Mouse (Mus musculus) kidney, adult 9 months (tissue): ENCODE data around the gene Cry1.

ENCODE experiments used
- DNase-seq: peaks from one replicate; pipeline ENCODE4 v3.0.0; 2022

The Cry1 gene

GRCm38 (mm10) chr10:85184964-85185608 lies at the start of gene Cry1:
Gene Cry1 (minus strand): TSS chr10:85185064.
- peak; percentile 99 for DNase-seq

GRCm38 (mm10) chr10:85221771-85222050 lies 36.8 kb upstream of the Cry1 start:
- DNase-seq, result peak; percentile 10

DNA sequence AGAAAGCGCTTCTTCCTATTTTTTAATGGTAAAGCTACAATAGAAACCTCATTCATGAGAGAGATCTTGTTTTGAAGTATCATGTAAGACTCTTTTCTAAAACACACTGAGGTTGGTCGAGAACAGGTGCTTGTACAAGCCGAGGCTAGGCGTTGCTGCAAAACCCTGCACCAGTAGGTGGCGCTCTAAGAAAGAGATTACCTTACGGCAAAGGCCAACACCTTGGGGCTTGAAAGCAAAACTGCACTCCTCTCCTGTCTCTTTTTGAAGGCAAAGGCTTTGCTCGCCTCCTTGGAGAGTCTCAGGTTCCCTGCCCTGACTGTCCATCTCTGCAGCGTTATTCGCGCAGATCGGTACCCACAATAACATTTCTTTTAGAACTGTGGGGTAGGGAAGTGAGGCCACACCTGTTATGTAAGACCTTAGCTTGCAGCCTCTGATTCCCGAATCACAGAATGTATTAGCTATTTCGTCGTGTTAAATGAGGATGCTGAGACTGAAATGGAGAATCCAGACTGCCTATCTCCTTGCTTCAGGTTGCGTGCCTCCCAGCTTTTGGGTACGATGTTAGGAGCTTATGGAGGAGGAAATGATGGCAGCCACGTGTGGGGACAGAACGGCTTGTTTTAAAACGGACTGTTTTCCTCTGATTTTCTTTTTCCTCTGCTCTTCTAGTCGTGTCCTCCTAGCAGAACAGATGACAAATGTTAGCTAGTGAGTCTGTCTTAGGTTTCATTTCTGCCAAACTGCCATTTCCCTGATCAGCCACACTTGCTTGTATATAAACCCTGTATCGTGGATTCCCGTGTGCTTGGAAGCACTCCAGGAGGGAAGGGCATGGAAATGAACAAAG lies 36.3 kb upstream of the Cry1 start:
- DNase-seq, result peak; percentile 90

- DNase-seq, result no peak
These were observed 30.0 kb upstream of the Cry1 start for GRCm38 (mm10) chr10:85214847-85215246.

- DNase-seq, result no peak
These were observed 26.8 kb upstream of the Cry1 start for GRCm38 (mm10) chr10:85211673-85212072.

GRCm38 (mm10) chr10:85210125-85210524 lies 25.3 kb upstream of the Cry1 start:
- DNase-seq, result no peak

DNA sequence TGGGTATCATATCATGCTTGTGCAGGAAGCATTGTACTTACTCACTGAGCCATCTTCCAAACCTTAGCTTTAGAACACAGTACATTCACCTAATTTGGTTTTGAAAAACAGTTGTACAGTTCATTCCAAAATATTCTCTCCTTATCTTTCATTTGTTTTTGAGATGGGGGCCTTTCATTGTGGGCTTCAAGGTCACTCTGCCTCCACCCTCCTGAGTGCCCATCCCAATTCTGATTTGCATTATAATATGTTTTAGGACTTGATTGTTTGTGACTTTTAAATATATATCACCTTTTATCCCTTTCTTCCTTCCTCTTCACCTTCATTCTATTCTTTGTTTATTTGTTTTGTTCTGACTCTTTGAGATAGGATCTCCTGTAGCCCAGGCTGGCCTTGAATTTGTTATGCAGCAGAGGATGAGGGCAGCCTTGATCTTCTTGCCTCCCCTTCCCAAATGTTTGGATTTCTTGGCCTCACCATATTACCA lies 24.3 kb upstream of the Cry1 start:
- DNase-seq, result no peak

DNA sequence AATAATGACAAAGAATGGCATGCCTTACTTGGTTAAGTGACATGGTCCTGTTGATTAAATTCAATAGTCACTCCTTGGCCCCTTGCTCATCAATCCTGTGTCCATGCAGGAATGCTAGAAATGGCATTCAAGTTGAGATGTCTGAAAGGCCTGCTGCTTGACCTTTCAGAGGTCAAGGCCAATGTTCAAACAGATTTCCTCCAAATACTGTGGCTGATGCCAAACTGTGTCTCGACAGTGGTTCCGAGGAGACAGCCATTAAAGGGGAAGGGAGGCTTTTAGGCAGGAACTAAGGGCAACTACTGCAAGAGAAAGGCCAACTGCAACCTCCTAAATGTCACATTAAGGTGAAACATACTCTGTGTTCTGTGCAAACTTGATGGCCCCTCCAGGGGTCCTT lies 20.5 kb upstream of the Cry1 start:
- no peak for DNase-seq

- DNase-seq, result no peak
These were observed 19.5 kb upstream of the Cry1 start for GRCm38 (mm10) chr10:85204255-85204855.

DNA sequence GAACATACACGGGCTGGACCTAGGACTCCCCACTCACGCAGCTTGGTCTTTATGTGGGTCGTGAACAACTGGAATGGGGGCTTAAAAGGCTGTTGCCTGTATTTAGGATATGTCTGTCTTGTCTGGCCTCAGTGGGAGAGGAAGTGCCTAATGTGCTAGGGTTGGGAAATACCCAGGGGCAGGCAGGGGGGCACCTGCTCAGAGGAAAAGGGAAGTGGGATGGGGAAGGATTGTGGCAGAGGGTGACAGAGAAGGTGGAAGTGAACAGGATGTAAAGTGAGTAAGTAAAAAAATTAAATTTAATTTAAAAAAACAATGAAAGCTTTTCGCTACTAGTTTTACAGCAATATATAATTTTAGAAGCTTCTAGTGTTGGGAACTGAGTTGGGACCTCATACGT lies 9.7 kb upstream of the Cry1 start:
- DNase-seq, result no peak

GRCm38 (mm10) chr10:85193321-85193720 lies 8.5 kb upstream of the Cry1 start:
- DNase-seq, result peak; percentile 52

DNA sequence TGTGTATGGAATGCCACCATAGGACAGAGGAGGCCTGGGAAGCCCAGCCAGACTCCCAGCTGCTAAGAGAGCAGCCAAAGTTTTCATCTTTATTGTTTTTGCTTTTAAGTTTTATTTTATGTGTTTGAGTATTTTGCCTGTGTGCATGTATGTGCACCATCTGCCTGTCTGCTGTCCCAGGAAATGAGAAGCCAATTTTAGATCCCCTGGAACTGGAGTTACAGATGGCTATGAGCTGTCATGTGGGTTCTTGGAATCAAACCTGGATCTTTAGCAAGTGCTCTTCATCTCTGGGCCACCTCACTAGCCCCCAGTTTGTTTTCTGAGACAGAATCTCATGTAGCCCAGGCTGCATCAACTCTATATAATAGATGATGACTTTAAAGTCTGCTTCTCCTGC lies 5.8 kb upstream of the Cry1 start:
- no peak for DNase-seq

GRCm38 (mm10) chr10:85189966-85190365 lies 5.1 kb upstream of the Cry1 start:
- DNase-seq, result no peak

GRCm38 (mm10) chr10:85186499-85186794 lies 1.6 kb upstream of the Cry1 start:
- DNase-seq, result no peak

DNA sequence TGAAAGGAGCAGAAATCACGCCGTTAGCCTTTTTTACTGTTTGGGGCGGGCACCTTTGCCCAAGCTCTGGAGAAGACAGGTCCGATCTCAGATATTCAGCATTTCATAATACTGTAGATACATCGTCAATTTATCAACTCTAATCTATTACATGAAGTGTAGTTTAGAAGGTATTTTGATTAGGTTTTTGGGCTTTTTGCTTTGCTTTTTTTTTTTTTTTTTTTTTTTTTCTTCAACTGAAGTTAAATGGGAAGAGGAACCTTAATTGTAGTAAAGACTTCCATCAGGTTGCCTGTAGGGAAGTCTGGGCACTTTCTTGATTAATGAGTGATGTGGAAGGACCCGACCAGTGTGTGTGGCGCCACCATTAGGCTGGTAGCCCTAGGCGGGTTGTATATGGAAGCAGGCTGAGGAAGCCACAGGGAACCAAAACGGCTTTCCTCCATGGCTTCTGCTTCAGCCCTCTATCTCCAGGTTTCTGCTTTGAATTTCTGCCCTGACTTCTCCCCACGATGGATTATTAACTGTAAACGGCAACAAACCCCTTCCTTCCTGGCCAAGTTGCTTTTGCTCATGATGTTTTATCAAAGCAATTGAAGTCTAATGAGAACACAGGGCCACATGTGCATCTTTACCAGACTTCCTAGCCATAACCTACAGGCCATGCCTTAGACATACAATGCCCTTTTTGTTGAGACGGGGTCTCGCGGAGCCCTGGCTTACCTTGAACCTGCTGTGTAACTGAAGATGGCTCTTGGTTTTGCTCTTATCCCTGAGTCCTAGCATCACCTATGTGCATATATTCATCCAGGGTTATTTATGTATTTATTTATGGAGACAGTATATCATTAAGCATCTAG lies 1.0 kb upstream of the Cry1 start:
- DNase-seq, result peak; percentile 47

DNA sequence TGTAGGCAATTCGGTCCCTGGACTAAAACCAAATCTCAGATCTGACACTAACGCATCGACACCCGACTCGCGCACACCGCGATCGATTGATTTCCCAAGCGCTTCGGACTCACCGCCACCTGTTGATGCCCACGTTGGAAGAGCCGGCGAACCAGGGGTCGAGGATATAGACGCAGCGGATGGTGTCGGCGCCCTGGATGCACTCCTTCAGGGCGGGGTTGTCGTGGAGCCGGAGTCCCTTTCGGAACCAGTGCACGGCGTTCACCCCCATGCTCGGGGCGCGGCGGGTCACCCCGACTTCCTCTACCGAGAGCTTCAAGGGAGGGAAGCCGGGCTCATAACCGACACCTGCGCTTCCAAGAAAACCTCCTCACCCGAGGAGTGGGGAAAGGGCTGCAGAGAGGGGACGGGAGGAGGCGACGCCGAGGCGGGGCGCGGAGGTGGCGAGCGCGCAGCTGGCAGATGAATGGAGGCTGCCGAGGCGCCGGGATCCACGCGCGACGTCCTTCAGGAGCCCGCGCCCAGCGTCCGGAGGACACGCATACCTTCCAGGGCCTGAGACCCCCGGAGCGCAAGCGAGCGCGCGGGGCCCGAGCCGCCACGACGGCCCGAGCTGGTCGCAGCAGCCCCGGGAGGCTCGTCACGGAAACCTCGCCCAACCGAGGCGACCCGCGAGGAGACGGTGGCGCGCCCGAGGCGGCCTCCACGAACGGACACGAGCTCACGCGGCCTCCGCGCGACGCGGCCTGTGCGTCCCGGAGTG lies 482 bp downstream of the Cry1 start:
- DNase-seq, result no peak

- peak; percentile 67 for DNase-seq
These were observed 1.2 kb downstream of the Cry1 start for GRCm38 (mm10) chr10:85183619-85184018.

GRCm38 (mm10) chr10:85182766-85183165 lies 2.1 kb downstream of the Cry1 start:
- no peak for DNase-seq

DNA sequence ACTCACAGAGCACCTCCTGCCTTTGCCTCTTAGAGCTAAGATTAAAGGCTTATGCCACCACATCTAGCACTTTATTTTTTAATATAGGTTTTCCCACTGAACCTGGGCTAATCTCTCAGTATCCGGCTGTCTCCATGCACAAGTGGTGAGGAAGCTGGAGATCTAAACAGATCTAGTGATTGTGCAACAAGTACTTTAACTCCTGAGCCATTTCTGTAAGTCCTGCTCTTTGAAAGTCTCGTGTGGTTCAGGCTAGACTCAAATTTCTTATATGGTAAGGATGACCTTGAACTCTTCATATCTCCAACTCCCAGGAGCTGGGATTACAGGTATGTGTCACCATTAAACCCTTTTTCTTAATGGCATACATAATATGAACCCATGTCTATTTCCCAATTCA lies 8.2 kb downstream of the Cry1 start:
- no peak for DNase-seq

GRCm38 (mm10) chr10:85165306-85165705 lies 19.6 kb downstream of the Cry1 start:
- no peak for DNase-seq

DNA sequence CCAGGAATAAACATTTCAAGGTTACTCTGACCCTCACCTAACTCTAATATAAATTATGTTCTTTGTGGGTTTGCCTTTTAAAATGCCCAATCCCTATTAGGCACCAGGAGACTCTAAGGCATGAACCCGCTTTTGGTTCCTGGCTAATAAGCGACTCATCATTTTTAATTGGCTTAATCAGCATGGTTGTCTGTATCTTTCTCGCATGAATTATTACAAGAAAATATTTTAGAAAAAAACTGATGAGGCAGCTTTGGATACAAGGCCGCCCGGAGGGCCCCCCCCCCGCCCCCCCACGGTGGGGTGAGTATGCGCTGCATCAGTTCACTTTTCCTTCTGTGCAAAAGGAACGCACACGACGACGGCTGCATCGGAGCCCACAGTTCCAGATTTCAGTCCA lies 20.1 kb downstream of the Cry1 start:
- DNase-seq, result no peak

DNA sequence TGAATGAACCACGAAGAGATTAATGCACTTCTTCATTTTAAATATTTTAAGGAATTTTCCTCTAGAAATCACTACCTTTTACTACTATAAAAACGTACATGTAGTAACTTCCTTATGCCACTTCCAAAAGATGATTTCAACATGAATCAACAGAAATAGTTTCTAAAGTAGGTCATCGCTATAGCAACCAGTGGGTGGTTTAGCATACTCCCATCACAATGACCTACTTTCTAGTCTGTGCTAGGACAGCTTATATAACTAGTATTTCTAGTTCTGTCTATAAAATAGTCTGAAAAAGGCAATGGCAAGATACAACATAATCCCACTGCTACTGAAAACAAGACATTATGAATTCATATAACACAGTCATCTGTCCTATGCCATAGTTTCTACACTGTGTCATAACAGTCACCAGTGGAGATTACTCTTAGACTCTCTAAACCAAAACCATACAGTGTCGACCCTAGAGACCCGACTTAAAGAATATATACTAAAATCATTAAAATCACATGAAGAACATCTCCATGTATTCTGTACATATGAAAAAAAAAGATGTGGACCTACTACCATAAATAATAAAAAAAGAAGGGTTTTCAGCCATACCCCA lies 23.0 kb downstream of the Cry1 start:
- DNase-seq, result peak; percentile 32
